Mouse (Mus musculus) thymus, adult 2 months (tissue): ENCODE results near the gene Dnttip1.
"Not testable (repeated sequence)": the region's sequence is repeated elsewhere in the genome, so short reads cannot be mapped to it uniquely, and the experiment has no call there.

Source experiments
- CTCF ChIP-seq: fragments of 200-500 bp; IDR thresholded peaks from 2 replicates; pipeline ENCODE4 v1.5.1; 2012; ENCODE audit warnings: mild to moderate bottlenecking, control low read depth, low read length, moderate library complexity, borderline replicate concordance; ENCODE audit not compliant: control insufficient read depth, poor library complexity, insufficient read depth; ENCODE audit errors: extremely low read depth
- POLR2A ChIP-seq: fragments of 200-500 bp; IDR thresholded peaks from 2 replicates; pipeline ENCODE4 v1.6.1; 2012; ENCODE audit warnings: mild to moderate bottlenecking, low read length, control low read depth, moderate library complexity; ENCODE audit not compliant: control insufficient read depth, poor library complexity, insufficient read depth; ENCODE audit errors: extremely low read depth

- not testable (repeated sequence) for TF ChIP-seq POLR2A, CTCF
Observed at GRCm38 (mm10) chr2:164798554-164798953, 52.8 kb downstream of the Dnttip1 start.
